Mouse (Mus musculus): Measurements from ENCODE around the gene Hectd2.

DNA sequence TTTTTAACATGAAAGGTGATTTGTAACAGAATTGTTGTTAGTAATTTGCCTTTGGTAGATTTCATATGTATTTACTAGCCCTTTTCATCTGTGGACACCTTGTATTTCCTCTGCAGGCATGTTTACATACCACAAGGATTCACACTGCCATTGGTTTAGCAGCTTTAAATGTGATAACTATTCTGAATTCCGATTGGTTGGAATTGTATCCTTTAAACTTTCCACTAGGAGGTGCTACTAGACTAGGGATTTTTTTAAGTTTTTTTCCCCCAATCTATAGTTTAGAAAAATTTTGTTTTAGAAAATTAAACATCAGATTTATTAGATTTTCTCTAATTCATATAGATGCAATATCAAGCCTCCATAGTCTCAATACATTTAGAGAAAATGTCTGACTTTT, 51.8 kb downstream of the Hectd2 start:
- TF ChIP-seq POLR2A (IDR thresholded peaks at IDR 0.05; ENCODE audit: low read depth, low read length) (no peak), CTCF (IDR thresholded peaks at IDR 0.05; ENCODE audit: extremely low read depth, insufficient read depth, insufficient read length, insufficient replicate concordance) (no peak)

Data from spleen, adult 2 months (tissue).